Mouse (Mus musculus): ENCODE results near the gene Rtf1. TPM values are rescaled to one million over a fixed set of nuclear protein-coding genes. Genes with fewer than 3 reads are reported as not detected.
"Not testable (repeated sequence)": the region's sequence is repeated elsewhere in the genome, so short reads cannot be mapped to it uniquely, and the experiment has no call there.

The Rtf1 gene
- polyA plus RNA-seq, 1 experiment from 2014 or later: 78.3 TPM

DNA sequence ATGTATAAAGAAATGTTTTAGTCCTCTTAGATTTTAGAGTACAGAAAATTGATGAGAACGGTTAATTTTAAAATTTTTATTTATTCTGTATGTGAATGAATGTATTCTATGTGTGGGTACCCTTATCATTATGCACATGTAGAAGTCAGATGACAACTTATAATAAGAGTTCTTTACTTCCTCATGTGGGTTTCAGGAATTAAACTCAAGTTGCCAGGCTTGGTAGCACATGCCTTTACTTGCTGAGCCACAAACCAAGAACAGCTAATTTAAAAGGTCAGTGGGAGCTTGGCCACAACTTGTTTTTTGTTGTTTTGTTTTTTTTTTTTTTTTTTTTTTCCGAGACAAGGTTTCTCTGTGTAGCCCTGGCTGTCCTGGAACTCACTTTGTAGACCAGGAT is 20.0 kb downstream of the Rtf1 start:
- WGBS: 97% methylated on average over 2 of the region's 2 CpGs
- Histone ChIP-seq H3K4me2 (replicated peaks) (no peak overlapping the region), H3K9me3 (replicated peaks) (no peaks in the 10 kb centered on the region), H3K9ac (no peak overlapping the region), H3K4me1 (no peaks in the 10 kb centered on the region), H3K27ac (no peak overlapping the region), H3K4me3 (no peak overlapping the region), H3K27me3 (no peaks in the 10 kb centered on the region), H3K36me3 (peaks cover 15% of the 10 kb centered on the region)
- ATAC-seq (ENCODE audit: low FRiP score): no peak

DNA sequence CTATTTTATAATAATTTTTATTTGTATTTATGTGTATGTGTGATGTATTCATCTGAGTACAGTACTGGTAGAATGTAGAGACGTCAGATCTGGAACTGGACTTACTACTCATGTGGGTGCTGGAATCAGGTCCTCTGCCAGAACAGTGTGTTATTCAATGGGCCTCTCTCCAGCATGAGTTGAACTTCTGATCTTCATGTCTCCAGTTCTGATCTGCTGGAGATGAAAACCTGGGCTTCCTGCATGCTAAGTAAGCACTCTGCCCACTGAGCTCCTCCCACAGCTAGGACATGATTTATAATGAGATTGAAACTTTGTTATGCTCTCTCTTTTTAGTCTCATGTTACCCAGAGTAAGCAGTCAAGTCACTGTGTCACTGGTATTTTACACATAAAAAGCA is 21.2 kb downstream of the Rtf1 start:
- Histone ChIP-seq H3K9ac (no peak overlapping the region), H3K4me3 (no peak overlapping the region), H3K27ac (no peak overlapping the region), H3K9me3 (replicated peaks) (no peaks in the 10 kb centered on the region), H3K4me1 (no peaks in the 10 kb centered on the region), H3K27me3 (no peaks in the 10 kb centered on the region), H3K36me3 (peaks cover 15% of the 10 kb centered on the region), H3K4me2 (replicated peaks) (no peak overlapping the region)
- ATAC-seq (ENCODE audit: low FRiP score): no peak
- whole genome bisulfite sequencing: 90% methylated on average over 1 of the region's 1 CpGs

DNA sequence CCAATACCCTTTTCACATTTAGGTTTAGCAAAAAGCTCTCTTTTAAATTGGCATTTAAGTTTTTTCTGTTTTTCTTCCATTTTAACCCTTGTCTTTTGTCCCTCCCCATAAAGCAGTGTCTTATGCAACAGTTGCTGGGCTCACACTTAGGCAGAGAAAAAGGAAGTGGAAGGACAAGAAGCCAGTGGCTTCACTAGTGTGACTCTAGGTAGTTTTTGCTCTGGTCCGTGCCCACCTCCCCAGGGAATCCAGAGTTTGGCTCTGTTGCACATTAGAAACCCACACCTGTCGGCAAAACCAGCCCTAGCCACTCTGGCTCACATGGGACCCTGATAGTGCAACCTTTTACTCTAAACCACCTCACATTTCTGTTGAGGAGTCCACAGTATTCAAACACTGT is 23.6 kb downstream of the Rtf1 start:
- Histone ChIP-seq H3K4me2 (replicated peaks) (no peak overlapping the region), H3K27me3 (no peaks in the 10 kb centered on the region), H3K36me3 (peaks cover 13% of the 10 kb centered on the region), H3K4me3 (no peak overlapping the region), H3K27ac (no peak overlapping the region), H3K4me1 (no peaks in the 10 kb centered on the region), H3K9me3 (replicated peaks) (no peaks in the 10 kb centered on the region), H3K9ac (no peak overlapping the region)
- WGBS: 89% methylated on average over 2 of the region's 2 CpGs
- ATAC-seq (ENCODE audit: low FRiP score): no peak

DNA sequence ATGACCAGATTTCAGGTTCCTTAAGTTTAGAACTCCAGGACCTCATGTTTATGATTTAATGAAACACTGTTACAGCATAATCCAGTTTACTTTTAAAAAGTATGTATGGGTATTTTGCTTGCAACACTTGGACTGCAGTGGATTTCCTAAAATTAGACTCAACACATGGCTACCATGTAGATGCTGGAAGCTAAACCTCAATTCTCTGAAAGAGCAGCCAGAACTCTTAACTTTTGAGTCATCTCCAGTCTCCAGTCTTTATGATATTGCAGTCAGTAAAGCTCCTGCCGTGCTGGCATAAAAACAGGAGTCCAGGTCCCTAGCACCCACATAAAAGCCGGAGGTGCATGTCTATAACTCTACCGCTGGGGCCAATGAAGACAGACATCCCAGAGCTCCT is 25.1 kb downstream of the Rtf1 start:
- 95% methylated on average over 3 of the region's 3 CpGs for WGBS

DNA sequence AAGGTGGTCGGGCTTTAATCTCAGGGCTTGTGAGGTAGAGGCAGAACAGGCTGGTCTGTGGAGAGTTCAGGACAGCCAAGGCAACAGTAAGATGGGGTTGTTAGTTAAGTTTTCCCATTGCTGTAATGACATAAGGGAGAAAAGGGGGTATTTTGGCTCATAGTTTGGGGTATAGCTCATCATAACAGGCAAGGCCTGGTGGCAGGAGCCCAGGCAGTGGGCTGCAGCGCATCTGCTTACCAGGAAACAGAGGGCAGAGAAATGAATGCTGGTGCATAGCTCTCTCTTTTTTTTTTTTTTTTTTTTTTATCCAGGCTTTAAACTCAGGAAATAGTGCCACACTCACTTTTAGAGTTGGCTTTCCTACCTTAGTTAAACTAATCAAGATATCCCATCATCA is 28.3 kb downstream of the Rtf1 start:
- Histone ChIP-seq H3K4me3 (no peak overlapping the region), H3K4me2 (replicated peaks) (no peak overlapping the region), H3K9ac (no peak overlapping the region), H3K4me1 (no peaks in the 10 kb centered on the region), H3K9me3 (replicated peaks) (no peaks in the 10 kb centered on the region), H3K36me3 (peaks cover 37% of the 10 kb centered on the region), H3K27ac (no peak overlapping the region), H3K27me3 (no peaks in the 10 kb centered on the region)
- ATAC-seq (ENCODE audit: low FRiP score): no peak
- WGBS: 93% methylated on average over 2 of the region's 2 CpGs

More for the DNA sequence above, 25.1 kb downstream of the Rtf1 start:
- Histone ChIP-seq H3K36me3 (peaks cover 16% of the 10 kb centered on the region; the same call in 1 of the 2 replicates), H3K27ac (no peak overlapping the region), H3K4me2 (replicated peaks) (no peak overlapping the region), H3K4me1 (no peaks in the 10 kb centered on the region), H3K27me3 (no peaks in the 10 kb centered on the region), H3K9me3 (replicated peaks) (no peaks in the 10 kb centered on the region), H3K9ac (no peak overlapping the region), H3K4me3 (no peak overlapping the region)
- no peak for ATAC-seq (ENCODE audit: low FRiP score)

DNA sequence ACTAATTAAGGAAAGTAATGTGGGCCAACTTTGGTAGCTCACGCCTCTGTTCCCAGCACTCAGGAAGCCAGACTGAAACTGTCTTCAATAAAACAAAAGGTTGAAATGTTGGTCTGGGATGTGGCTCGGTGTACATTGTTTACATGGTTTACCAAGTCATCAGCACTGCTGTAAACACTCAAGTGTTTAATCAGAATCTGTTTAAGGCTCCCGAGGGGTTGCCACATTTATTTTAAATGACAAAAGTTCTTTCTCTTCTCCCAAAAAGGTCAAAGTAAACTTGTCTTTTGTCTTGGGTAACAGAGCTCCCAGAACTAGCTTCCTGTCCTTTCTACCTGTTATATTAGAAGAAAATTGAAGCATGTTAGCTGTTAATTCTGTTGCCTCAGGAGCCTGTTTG is 32.8 kb downstream of the Rtf1 start:
- Histone ChIP-seq H3K4me2 (replicated peaks) (no peak overlapping the region), H3K4me3 (no peak overlapping the region), H3K9ac (no peak overlapping the region), H3K9me3 (replicated peaks) (no peaks in the 10 kb centered on the region), H3K36me3 (peaks cover 68% of the 10 kb centered on the region), H3K27ac (no peak overlapping the region), H3K27me3 (no peaks in the 10 kb centered on the region), H3K4me1 (no peaks in the 10 kb centered on the region)
- WGBS: 89% methylated on average over 3 of the region's 3 CpGs
- ATAC-seq (ENCODE audit: low FRiP score): no peak

DNA sequence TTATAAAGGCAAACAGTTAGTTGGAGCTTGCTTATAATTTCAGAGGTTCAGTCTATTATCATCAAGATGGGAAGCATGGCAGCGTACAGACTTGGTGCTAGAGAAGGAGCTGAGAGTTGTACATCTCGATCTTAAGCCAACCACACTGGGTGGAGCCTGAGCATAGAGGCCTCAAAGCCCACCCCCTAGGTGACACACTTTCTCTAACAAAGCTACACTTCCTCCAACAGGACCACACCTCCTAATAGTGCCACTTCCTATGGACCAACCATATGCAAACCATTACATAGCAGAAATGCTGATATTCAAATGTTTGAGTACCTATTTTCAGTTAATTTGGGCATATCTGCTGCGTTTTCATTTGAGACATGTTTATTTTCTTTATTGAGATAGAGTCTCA is 35.1 kb downstream of the Rtf1 start:
- 89% methylated on average over 3 of the region's 3 CpGs for WGBS
- Histone ChIP-seq H3K36me3 (peaks cover 73% of the 10 kb centered on the region), H3K27ac (no peak overlapping the region), H3K4me1 (no peaks in the 10 kb centered on the region), H3K27me3 (no peaks in the 10 kb centered on the region), H3K9me3 (replicated peaks) (no peaks in the 10 kb centered on the region), H3K9ac (no peak overlapping the region), H3K4me2 (replicated peaks) (no peak overlapping the region), H3K4me3 (no peak overlapping the region)
- ATAC-seq (ENCODE audit: low FRiP score): no peak

DNA sequence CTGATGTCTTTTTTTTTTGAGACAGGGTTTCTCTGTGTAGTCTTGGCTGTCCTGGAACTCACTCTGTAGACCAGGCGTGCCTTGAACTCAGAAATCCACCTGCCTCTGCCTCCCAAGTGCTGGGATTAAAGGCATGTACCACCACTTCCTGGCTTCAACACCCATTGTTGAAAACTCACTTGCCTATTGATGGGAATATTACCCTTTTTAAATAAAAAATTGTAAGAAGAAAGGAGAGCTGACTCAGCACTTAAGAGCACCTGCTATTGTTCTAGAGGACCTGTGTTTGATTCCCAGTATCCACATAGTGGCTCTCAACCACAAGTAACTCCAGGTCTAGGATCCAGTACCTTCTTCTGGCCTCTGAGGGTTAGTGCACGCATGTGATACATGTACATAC is 41.0 kb downstream of the Rtf1 start:
- 100% methylated on average over 2 of the region's 2 CpGs for WGBS
- not testable (repeated sequence) for H3K9me3 ChIP-seq (replicated peaks); H3K4me3 ChIP-seq; H3K4me2 ChIP-seq (replicated peaks); H3K4me1 ChIP-seq; H3K9ac ChIP-seq; ATAC-seq (ENCODE audit: low FRiP score); H3K27me3 ChIP-seq; H3K27ac ChIP-seq
- peaks cover 84% of the 10 kb centered on the region for H3K36me3 ChIP-seq

DNA sequence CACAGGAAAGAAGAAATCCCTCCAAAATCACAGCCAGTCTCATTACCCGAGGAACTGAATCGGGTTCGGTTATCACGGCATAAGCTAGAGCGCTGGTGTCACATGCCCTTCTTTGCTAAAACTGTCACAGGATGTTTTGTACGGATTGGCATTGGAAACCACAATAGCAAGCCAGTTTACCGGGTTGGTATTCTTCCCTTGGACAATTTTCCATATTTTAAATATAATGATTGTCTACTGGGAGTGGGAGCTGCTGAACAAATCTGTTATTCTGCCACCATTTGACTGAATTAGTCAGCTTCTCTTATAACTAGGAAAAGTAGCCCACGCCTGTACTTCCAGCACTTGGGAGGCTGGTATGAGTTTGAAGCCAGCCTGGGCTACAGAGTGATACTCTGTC is 46.2 kb downstream of the Rtf1 start:
- no peaks in the 10 kb centered on the region for H3K4me1 ChIP-seq
- WGBS: 95% methylated on average over 8 of the region's 8 CpGs
- H3K27me3 ChIP-seq: no peaks in the 10 kb centered on the region
- H3K4me2 ChIP-seq (replicated peaks): no peak overlapping the region
- no peak overlapping the region for H3K27ac ChIP-seq
- no peak for ATAC-seq (ENCODE audit: low FRiP score)
- no peaks in the 10 kb centered on the region for H3K9me3 ChIP-seq (replicated peaks)
- H3K9ac ChIP-seq: no peak overlapping the region
- H3K36me3 ChIP-seq: peaks cover 87% of the 10 kb centered on the region
- H3K4me3 ChIP-seq: no peak overlapping the region

DNA sequence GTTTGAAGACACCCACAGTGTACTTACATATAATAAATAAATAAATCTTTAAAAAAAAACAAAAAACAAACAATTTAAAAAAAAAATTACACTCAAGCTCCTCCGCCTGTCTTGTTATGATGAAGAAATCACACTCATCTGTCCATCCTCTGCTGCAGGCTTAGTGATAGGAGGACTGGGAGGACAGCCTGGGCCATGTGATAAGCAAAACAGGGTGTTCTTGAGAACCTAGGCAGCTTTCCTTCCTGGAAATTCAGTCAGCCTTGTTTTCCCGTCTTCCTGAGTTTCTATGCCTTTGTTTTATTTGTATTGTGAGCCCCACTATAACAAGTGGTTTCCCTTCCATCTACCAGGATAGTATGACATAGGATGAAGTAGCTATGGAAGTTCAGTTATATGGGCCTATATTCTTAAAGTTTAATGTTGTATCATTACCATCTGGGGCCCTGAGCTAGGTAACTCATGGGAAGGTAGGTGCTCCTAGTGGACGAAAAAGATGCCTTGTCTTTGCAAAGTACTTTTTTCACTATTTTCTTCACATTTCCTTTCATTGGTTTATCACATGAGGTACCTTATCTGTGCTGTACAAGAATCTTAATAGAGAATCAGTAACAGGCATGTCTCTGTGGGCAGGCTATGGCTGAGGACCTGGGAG is 53.0 kb downstream of the Rtf1 start:
- peaks cover 92% of the 10 kb centered on the region for H3K36me3 ChIP-seq
- WGBS: 91% methylated on average over 3 of the region's 3 CpGs
- H3K27me3 ChIP-seq: no peaks in the 10 kb centered on the region
- no peak overlapping the region for H3K9ac ChIP-seq
- no peak overlapping the region for H3K4me2 ChIP-seq (replicated peaks)
- H3K9me3 ChIP-seq (replicated peaks): no peaks in the 10 kb centered on the region
- no peaks in the 10 kb centered on the region for H3K4me1 ChIP-seq
- ATAC-seq (ENCODE audit: low FRiP score): no peak
- H3K27ac ChIP-seq: no peak overlapping the region
- no peak overlapping the region for H3K4me3 ChIP-seq

DNA sequence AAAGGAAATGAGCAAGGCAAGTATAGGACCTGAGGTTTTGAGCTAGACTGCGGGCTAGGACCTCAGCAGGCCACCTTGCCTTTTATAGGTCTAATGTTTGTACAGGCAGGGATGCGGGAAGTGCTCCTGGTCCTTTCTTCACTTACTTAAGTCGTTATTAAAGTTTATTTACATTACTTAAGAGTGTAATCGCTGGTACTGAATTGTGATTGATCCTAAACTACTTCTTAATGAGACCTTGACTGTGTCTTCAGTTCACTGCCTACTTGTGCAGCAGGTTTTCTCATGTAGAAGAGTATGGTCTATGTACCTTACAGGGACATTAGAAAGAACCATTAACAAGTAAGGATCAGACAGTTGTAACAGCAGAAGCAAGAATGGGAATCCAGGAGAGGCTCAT is 55.9 kb downstream of the Rtf1 start:
- H3K4me1 ChIP-seq: no peaks in the 10 kb centered on the region
- no peak overlapping the region for H3K4me3 ChIP-seq
- no peaks in the 10 kb centered on the region for H3K27me3 ChIP-seq
- H3K4me2 ChIP-seq (replicated peaks): no peak overlapping the region
- 96% methylated on average over 4 of the region's 4 CpGs for WGBS
- H3K9me3 ChIP-seq (replicated peaks): no peaks in the 10 kb centered on the region
- no peak overlapping the region for H3K9ac ChIP-seq
- peaks cover 90% of the 10 kb centered on the region for H3K36me3 ChIP-seq
- ATAC-seq (ENCODE audit: low FRiP score): no peak
- no peak overlapping the region for H3K27ac ChIP-seq

DNA sequence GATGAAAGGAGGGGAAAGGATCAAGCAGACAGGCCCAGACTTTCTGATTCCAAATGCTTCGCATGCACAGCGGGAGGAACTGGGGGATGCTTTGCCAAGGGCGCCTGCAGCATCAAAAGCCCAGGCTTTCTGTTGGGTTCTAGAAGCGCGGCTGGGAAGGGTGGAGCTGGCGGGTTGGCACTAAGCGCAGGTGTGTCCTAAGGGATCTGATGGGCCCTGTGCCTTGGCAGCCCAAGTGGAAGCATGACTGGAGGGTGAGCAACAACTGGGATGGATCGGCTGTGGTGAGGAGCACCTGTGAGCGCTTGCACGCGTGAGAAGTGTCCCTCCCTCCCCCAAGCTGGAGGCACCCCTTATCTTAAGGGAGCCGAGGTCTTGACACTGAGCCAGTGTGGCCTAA is 62.3 kb downstream of the Rtf1 start:
- no peak for ATAC-seq (ENCODE audit: low FRiP score)
- 28% methylated on average over 12 of the region's 12 CpGs for WGBS
- H3K27ac ChIP-seq: no peak overlapping the region
- no peak overlapping the region for H3K4me2 ChIP-seq (replicated peaks)
- no peaks in the 10 kb centered on the region for H3K9me3 ChIP-seq (replicated peaks)
- peaks cover 8% of the 10 kb centered on the region for H3K4me1 ChIP-seq
- no peak overlapping the region for H3K9ac ChIP-seq
- H3K36me3 ChIP-seq: peaks cover 30% of the 10 kb centered on the region
- H3K4me3 ChIP-seq: no peak overlapping the region
- peaks cover 25% of the 10 kb centered on the region for H3K27me3 ChIP-seq

DNA sequence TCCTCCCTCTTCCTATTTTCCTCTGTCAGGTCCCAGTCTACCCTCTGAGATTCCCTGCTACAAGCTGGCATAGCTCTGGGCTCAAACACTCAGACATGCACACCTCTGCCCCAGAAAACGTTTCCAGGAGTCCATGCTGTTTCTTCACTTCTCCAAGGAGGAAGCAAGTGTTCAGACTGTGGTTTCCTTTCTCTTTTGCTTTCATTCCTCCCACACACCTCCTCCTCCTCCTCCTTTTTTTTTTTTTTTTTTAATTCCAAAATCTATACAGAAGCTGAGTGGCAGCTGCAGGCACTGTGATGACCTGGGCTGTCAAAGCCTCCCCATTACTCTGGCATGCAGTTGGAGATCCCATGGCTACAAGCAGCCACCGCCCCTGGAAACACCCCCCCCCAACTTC is 65.7 kb downstream of the Rtf1 start:
- H3K27me3 ChIP-seq: peaks cover 59% of the 10 kb centered on the region
- H3K9ac ChIP-seq: no peak overlapping the region
- no peak overlapping the region for H3K4me3 ChIP-seq
- H3K4me1 ChIP-seq: peaks cover 34% of the 10 kb centered on the region
- no peaks in the 10 kb centered on the region for H3K36me3 ChIP-seq
- no peaks in the 10 kb centered on the region for H3K9me3 ChIP-seq (replicated peaks)
- H3K27ac ChIP-seq: no peak overlapping the region
- H3K4me2 ChIP-seq (replicated peaks): no peak overlapping the region
- WGBS: 16% methylated on average over 2 of the region's 2 CpGs
- ATAC-seq (ENCODE audit: low FRiP score): no peak

Data from hindbrain, embryonic 12.5 days (tissue).